Mouse (Mus musculus) heart, embryonic 14.5 days (tissue): Measurements from ENCODE around the gene Isoc2b. TPM values are rescaled to one million over a fixed set of nuclear protein-coding genes. Genes with fewer than 3 reads are reported as not detected.
"Not testable (repeated sequence)": the region's sequence is repeated elsewhere in the genome, so short reads cannot be mapped to it uniquely, and the experiment has no call there.

Experiments used
- ATAC-seq: fragments of 200-750 bp; cut with Nextera tagmentation; 2 replicates; pipeline ENCODE4 v1.8.0; 2017; ENCODE audit warnings: low read depth, moderate TSS enrichment; ENCODE audit not compliant: insufficient number of reproducible peaks, insufficient read depth, low FRiP score
- H3K27ac ChIP-seq, 2 experiments: fragments of 200-500 bp in 1 of 2; fragments of 300-500 bp in 1 of 2; sonication (generic) in 1 of 2; replicated peaks in 1 of 2; 2 replicates each; pipeline ENCODE4 v1.5.1; 2012 to 2014; ENCODE audit warnings: low read depth in 2 of 2, low read length in 2 of 2, control low read depth in 1 of 2, mild to moderate bottlenecking in 1 of 2, mixed read lengths in 1 of 2; ENCODE audit not compliant: control insufficient read depth in 1 of 2, insufficient read depth in 1 of 2
- H3K27me3 ChIP-seq: fragments of 300-500 bp; sonication (generic); 2 replicates; pipeline ENCODE4 v1.6.1; 2014; ENCODE audit warnings: mild to moderate bottlenecking, low read length, control low read depth; ENCODE audit not compliant: control insufficient read depth, insufficient read depth
- H3K36me3 ChIP-seq: fragments of 300-500 bp; sonication (generic); 2 replicates; pipeline ENCODE4 v1.6.1; 2014; ENCODE audit warnings: mild to moderate bottlenecking, control low read depth, low read length, mixed read lengths; ENCODE audit not compliant: control insufficient read depth, insufficient read depth
- H3K4me1 ChIP-seq, 2 experiments: fragments of 200-500 bp in 1 of 2; fragments of 300-500 bp in 1 of 2; sonication (generic) in 1 of 2; 2 replicates each; pipeline ENCODE4 v1.6.1; 2012 to 2014; ENCODE audit warnings: low read length in 2 of 2, control low read depth in 1 of 2, mixed read lengths in 1 of 2; ENCODE audit not compliant: control insufficient read depth in 2 of 2, insufficient read depth in 2 of 2
- H3K4me2 ChIP-seq: fragments of 300-500 bp; sonication (generic); 2 replicates; pipeline ENCODE4 v1.6.1; 2014; ENCODE audit warnings: mild to moderate bottlenecking, low read length
- H3K4me3 ChIP-seq, 2 experiments: fragments of 200-500 bp in 1 of 2; fragments of 300-500 bp in 1 of 2; sonication (generic) in 1 of 2; 2 replicates each; pipeline ENCODE4 v1.5.1; 2012 to 2014; ENCODE audit warnings: low read length in 2 of 2, mild to moderate bottlenecking in 2 of 2, control low read depth in 1 of 2, low read depth in 1 of 2, moderate library complexity in 1 of 2; ENCODE audit not compliant: control insufficient read depth in 1 of 2, insufficient read depth in 1 of 2
- H3K9ac ChIP-seq: fragments of 300-500 bp; sonication (generic); 2 replicates; pipeline ENCODE4 v1.6.1; 2014; ENCODE audit warnings: mild to moderate bottlenecking, low read length
- H3K9me3 ChIP-seq: fragments of 300-500 bp; sonication (generic); 2 replicates; pipeline ENCODE4 v1.6.1; 2016; ENCODE audit warnings: low read length, control low read depth; ENCODE audit not compliant: control insufficient read depth
- WGBS: fragments of 180-500 bp; shearing (Covaris S2); extraction: QIAGEN DNeasy Blood & Tissue Kit; methylation state at CpG from one replicate; pipeline ENCODE4 v1.1.7; 2014; 5-methylcytosine and 5-hydroxymethylcytosine counted together
- polyA plus RNA-seq: library from polyadenylated mRNA; unstranded; fragments of >200 nt; fragmentation: Nextera tagmentation; extraction: Ambion mirVana; gene quantifications from 2 replicates; pipeline ENCODE4 v1.2.1, GENCODE M21; 2014

Gene Isoc2b
- polyA plus RNA-seq, 1 experiment from 2014 or later = 4.3 TPM

DNA sequence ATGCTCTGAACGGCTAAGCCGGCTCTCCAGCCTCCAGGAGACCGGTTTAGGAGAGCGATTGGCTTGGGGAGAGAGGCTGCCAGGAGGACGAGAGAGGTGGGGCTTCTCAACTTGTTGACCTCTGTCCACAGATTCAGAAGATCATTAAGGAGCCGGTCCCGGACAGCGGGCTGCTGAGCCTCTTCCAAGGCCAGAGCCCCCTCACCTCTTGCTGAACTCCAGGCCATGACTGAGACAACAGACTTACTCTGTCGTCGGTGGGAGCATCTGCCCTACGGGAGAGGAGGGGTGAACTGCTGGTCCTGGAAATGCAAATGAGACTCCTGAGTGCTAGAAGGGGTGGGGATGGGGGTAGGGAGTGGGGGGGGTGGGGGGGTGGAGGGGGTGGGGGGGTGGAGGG is 25.1 kb upstream of the Isoc2b start:
- Histone ChIP-seq H3K36me3 (0 out of 2 replicates have a peak, but pooled peaks cover 10% of the 10 kb centered on the region), H3K4me2 (no peak overlapping the region), H3K27me3 (no peaks in the 10 kb centered on the region), H3K4me3 (no peak overlapping the region), H3K9ac (no peak overlapping the region), H3K27ac (no peak overlapping the region), H3K4me1 (peaks cover 3 to 9% of the 10 kb centered on the region in 2 experiments; a peak in 3 of 4 replicates), H3K9me3 (no peaks in the 10 kb centered on the region)
- no peak for ATAC-seq
- 65% methylated on average over 11 of the region's 11 CpGs for WGBS

DNA sequence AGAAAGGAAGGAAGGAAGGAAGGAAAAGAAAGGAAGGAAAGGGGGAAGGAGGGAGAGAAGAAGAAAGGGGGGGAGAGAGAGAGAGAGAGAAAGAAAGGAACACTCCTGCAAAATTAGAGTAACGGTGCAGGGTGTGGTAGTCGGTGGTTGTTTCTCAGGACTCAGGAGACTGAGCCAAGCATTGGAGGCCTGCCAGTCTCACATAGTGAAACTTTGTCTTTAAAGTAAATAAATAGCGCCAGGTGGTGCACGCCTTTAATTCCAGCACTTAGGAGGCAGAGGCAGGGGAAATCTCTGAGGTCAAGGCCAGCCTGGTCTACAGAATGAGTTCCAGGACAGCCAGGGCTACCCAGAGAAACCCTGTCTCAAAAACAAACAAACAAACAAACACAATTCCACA is 16.6 kb upstream of the Isoc2b start:
- Histone ChIP-seq H3K4me2 (no peak overlapping the region), H3K27ac (no peak overlapping the region), H3K9me3 (no peaks in the 10 kb centered on the region), H3K9ac (no peak overlapping the region), H3K36me3 (no peaks in the 10 kb centered on the region), H3K4me3 (no peak overlapping the region), H3K27me3 (no peaks in the 10 kb centered on the region), H3K4me1 (no peaks in the 10 kb centered on the region)
- 65% methylated on average over 4 of the region's 4 CpGs for WGBS
- ATAC-seq = no peak

DNA sequence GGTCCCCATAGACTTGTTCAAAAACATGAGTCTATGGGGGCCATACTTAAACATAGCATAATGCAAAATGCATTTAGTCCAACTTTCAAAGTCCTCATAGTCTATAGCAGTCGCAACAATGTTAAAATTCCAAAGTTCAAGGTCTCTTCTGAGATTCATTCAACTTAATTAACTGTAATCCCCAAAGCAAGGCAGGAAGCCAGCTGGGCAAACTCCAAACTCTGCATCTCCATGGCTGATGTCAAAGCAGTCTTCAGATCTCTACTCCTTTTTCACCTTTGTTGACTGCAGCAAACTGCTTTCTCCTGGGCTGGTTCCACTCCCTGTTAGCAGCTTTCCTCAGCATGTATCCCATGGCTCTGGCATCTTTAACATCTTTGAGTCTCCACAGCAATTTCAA is 9.0 kb upstream of the Isoc2b start:
- WGBS = 79% methylated on average over 1 of the region's 1 CpGs
- not testable (repeated sequence) for H3K36me3 ChIP-seq, ATAC-seq, H3K9me3 ChIP-seq, H3K4me2 ChIP-seq, H3K9ac ChIP-seq, H3K4me3 ChIP-seq, H3K27me3 ChIP-seq, H3K27ac ChIP-seq
- peaks cover 7 to 14% of the 10 kb centered on the region in 2 experiments for H3K4me1 ChIP-seq

DNA sequence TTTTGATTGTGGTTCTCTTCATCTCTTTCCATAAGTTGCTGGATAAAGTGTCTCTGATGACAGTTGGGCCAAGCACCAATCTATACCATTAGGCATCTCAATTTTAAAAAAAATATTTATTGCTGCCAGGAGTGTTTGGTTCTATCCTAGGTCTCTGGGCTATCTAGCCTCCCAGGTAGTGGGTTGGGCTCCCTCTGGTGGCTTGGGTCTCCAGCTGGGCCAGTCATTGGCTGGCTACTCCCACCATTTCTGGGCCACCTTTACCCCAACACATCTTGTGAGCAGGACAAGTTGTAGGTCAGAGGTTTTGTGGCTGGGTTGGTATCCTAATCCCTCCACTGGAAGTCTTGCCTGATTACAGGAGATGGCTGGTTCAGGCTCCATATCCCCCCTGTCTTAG is 8.1 kb upstream of the Isoc2b start:
- Histone ChIP-seq H3K4me2 (peak overlapping the region; percentile 96; the same call in 1 of the 2 replicates), H3K9ac (0 out of 2 replicates have a peak overlapping the region, but pooled peaks have one; percentile 78)
- no peak for ATAC-seq

DNA sequence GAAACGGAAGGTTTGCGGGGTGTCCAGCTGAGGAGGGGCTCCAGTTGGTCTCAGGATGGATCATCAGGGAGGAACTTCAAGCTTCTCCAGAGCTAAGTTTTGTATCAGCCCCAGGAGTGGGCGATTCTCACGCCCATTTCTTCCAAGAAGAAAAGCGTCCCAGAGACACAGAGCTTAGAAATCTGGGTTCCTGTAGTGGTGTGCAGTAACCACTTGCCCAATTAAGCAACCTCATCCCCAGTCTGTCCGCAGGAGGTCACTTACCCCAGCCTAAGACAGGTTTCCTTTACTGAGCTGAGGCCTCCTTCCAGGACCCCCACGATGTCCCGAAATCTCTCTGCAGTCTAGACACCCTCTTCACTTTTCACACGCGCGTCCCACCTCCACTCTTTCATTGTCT is 7.2 kb upstream of the Isoc2b start:
- peak; percentile 9; the same call in 1 of the 2 replicates for ATAC-seq
- peaks cover 7 to 14% of the 10 kb centered on the region in 2 experiments for H3K4me1 ChIP-seq
- H3K27me3 ChIP-seq = no peaks in the 10 kb centered on the region
- H3K4me2 ChIP-seq = peak overlapping the region; percentile 96
- H3K9ac ChIP-seq = peak overlapping the region; percentile 78
- H3K9me3 ChIP-seq = no peaks in the 10 kb centered on the region
- peak overlapping the region; percentile 56 to 62 for H3K4me3 ChIP-seq
- peak overlapping the region; percentile 40 to 61; a peak in 1 of 4 replicates for H3K27ac ChIP-seq
- WGBS = 9% methylated on average over 10 of the region's 11 CpGs
- H3K36me3 ChIP-seq = no peaks in the 10 kb centered on the region

More for the DNA sequence above, 8.1 kb upstream of the Isoc2b start:
- no peaks in the 10 kb centered on the region for H3K36me3 ChIP-seq
- H3K4me1 ChIP-seq = peaks cover 7 to 14% of the 10 kb centered on the region in 2 experiments
- H3K27me3 ChIP-seq = no peaks in the 10 kb centered on the region
- no peak overlapping the region for H3K4me3 ChIP-seq
- no peaks in the 10 kb centered on the region for H3K9me3 ChIP-seq
- no peak overlapping the region for H3K27ac ChIP-seq

GRCm38 (mm10) chr7:4876753-4877221 is 6.7 kb upstream of the Isoc2b start, which contains the start of gene Isoc2a:
Gene Isoc2a (plus strand): TSS chr7:4877153.
- Histone ChIP-seq H3K4me2 (peak within 1 kb of the TSS; percentile 96), H3K4me1 (peaks cover 7 to 14% of the 10 kb centered on the region in 2 experiments), H3K9ac (peak within 1 kb of the TSS; percentile 78), H3K27ac (peak within 1 kb of the TSS; percentile 40 to 61; a peak in 1 of 4 replicates), H3K27me3 (no peaks in the 10 kb centered on the region), H3K9me3 (no peaks in the 10 kb centered on the region), H3K4me3 (peak within 1 kb of the TSS; percentile 56 to 62), H3K36me3 (no peaks in the 10 kb centered on the region)
- WGBS = under 1% methylated on average over 22 of the region's 22 CpGs
- ATAC-seq = peak; percentile 100

DNA sequence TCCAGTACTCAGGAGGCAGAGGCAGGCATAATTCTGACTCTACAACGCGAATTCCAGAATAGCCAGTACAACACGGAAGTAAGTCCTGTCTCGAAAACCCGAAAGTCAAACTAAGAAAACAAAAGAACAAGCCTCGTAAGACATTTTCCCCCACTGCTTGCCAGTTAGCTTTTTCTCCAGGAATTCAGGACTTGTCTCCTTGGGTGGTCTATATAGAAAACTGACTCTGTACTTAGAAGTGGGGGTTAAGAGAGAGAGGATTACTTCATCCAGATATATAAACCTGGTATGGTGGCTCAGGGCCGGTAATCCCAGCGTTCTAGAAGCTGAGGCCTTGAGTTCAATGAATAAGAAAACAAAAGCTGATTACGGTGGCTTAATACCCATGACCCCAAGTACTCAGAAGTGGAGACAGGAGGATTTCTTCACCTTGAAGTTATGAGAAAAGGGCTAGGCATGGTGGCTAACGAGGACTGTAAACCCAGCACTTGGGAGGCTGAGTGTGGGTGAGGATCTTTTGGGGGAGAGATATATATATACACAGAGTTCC is 3.4 kb downstream of the Isoc2b start:
- H3K4me2 ChIP-seq = peak overlapping the region; percentile 79
- no peak for ATAC-seq
- H3K27me3 ChIP-seq = no peaks in the 10 kb centered on the region
- peak overlapping the region; percentile 73 to 87 for H3K27ac ChIP-seq
- no peaks in the 10 kb centered on the region for H3K36me3 ChIP-seq
- peak overlapping the region; percentile 83 for H3K9ac ChIP-seq
- peak overlapping the region; percentile 64 to 98 for H3K4me3 ChIP-seq
- H3K9me3 ChIP-seq = no peaks in the 10 kb centered on the region
- H3K4me1 ChIP-seq = peaks cover 5 to 24% of the 10 kb centered on the region in 2 experiments
- 45% methylated on average over 10 of the region's 10 CpGs for WGBS
